Mouse (Mus musculus) hindbrain, embryonic 15.5 days (tissue): ENCODE measurements around the gene Nfkbil1. TPM values are rescaled to one million over a fixed set of nuclear protein-coding genes. Genes with fewer than 3 reads are reported as not detected.

Source experiments
- ATAC-seq: fragments of 200-750 bp; cut with Nextera tagmentation; 2 replicates; pipeline ENCODE4 v1.8.0; 2017; ENCODE audit warnings: low read depth, moderate number of reproducible peaks, moderate TSS enrichment; ENCODE audit not compliant: low FRiP score
- H3K27ac ChIP-seq: fragments of 300-500 bp; sonication (generic); replicated peaks from 2 replicates; pipeline ENCODE4 v1.5.1; 2015; ENCODE audit warnings: mild to moderate bottlenecking, inconsistent platforms
- H3K27me3 ChIP-seq: fragments of 300-500 bp; sonication (generic); 2 replicates; pipeline ENCODE4 v1.6.1; 2015; ENCODE audit warnings: control low read depth, inconsistent platforms
- H3K36me3 ChIP-seq: fragments of 300-500 bp; sonication (generic); 2 replicates; pipeline ENCODE4 v1.6.1; 2015; ENCODE audit warnings: control low read depth, inconsistent platforms
- H3K4me1 ChIP-seq: fragments of 300-500 bp; sonication (generic); replicated peaks from 2 replicates; pipeline ENCODE4 v1.6.1; 2015; ENCODE audit warnings: control low read depth, inconsistent platforms
- H3K4me2 ChIP-seq: fragments of 300-500 bp; sonication (generic); 2 replicates; pipeline ENCODE4 v1.6.1; 2015; ENCODE audit warnings: moderate library complexity, mild to moderate bottlenecking, inconsistent platforms
- H3K4me3 ChIP-seq: fragments of 300-500 bp; sonication (generic); 2 replicates; pipeline ENCODE4 v1.5.1; 2015; ENCODE audit warnings: mild to moderate bottlenecking, inconsistent platforms
- H3K9ac ChIP-seq: fragments of 300-500 bp; sonication (generic); 2 replicates; pipeline ENCODE4 v1.6.1; 2015; ENCODE audit warnings: inconsistent platforms
- H3K9me3 ChIP-seq: fragments of 300-500 bp; sonication (generic); 2 replicates; pipeline ENCODE4 v1.6.1; 2016; ENCODE audit warnings: control low read depth, inconsistent platforms
- WGBS: fragments of 180-500 bp; shearing (Covaris S2); methylation state at CpG from one replicate; pipeline ENCODE4 v1.1.7; 2015; 5-methylcytosine and 5-hydroxymethylcytosine counted together
- polyA plus RNA-seq: library from polyadenylated mRNA; unstranded; fragments of >200 nt; fragmentation: Nextera tagmentation; extraction: Ambion mirVana; gene quantifications from 2 replicates; pipeline ENCODE4 v1.2.1, GENCODE M21; 2015

The Nfkbil1 gene
- polyA plus RNA-seq, 1 experiment from 2014 or later, result 12.0 TPM

DNA sequence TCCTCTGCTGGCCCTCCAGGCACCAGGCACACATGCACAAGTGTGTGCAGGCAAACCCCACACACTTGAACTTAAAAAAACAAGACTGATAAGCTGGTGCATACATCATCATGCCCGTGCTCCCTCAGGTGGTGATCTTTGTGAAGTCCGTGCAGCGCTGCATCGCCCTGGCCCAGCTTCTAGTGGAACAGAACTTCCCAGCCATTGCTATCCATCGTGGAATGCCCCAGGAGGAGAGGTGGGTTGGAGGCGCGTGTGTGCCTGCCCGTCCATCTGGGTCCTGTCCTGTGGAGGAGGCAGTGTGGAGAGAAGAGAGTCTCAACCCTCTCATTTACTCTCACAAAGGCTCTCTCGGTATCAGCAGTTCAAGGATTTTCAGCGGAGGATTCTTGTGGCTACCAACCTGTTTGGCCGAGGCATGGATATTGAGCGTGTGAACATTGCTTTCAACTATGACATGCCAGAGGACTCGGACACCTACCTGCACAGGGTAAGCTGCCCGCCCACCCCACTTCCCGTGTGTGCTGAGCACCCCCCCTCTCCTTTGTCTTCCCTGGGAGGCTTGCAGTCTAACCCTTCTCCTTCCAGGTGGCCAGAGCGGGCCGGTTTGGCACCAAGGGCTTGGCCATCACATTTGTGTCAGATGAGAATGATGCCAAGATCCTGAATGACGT is 17.2 kb upstream of the Nfkbil1 start:
- no peak for ATAC-seq
- H3K27ac ChIP-seq, result no peak overlapping the region
- H3K27me3 ChIP-seq, result no peaks in the 10 kb centered on the region
- no peak overlapping the region for H3K4me2 ChIP-seq
- H3K9me3 ChIP-seq, result no peaks in the 10 kb centered on the region
- H3K4me1 ChIP-seq, result peaks cover under 1% of the 10 kb centered on the region
- no peak overlapping the region for H3K4me3 ChIP-seq
- H3K9ac ChIP-seq, result no peak overlapping the region
- 85% methylated on average over 18 of the region's 18 CpGs for WGBS
- H3K36me3 ChIP-seq, result peaks cover 60% of the 10 kb centered on the region

DNA sequence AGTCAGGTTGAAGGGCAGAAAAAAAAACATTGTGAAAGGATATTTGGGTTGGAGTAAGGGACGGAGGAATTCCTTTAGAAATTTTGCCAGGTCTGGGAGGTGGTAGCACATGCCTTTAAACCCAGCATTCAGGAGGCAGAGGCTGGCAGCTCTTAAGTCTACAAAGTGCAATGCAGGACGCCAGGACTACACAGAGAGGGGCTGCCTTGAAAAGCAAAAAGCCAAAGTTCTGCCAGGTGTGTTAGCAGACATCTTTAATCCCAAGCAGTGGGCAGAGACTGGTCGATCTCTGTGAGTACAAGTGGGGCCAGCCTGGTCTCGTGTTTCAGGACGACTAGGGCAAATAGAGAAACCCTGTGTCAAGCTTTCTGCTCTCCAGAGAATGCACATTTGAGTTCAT is 16.4 kb upstream of the Nfkbil1 start:
- H3K4me1 ChIP-seq, result no peaks in the 10 kb centered on the region
- no peak for ATAC-seq
- WGBS, result 82% methylated on average over 5 of the region's 5 CpGs
- peaks cover 68% of the 10 kb centered on the region for H3K36me3 ChIP-seq
- H3K9me3 ChIP-seq, result no peaks in the 10 kb centered on the region
- no peak overlapping the region for H3K4me3 ChIP-seq
- H3K27me3 ChIP-seq, result no peaks in the 10 kb centered on the region
- H3K9ac ChIP-seq, result no peak overlapping the region
- H3K4me2 ChIP-seq, result no peak overlapping the region
- H3K27ac ChIP-seq, result no peak overlapping the region

DNA sequence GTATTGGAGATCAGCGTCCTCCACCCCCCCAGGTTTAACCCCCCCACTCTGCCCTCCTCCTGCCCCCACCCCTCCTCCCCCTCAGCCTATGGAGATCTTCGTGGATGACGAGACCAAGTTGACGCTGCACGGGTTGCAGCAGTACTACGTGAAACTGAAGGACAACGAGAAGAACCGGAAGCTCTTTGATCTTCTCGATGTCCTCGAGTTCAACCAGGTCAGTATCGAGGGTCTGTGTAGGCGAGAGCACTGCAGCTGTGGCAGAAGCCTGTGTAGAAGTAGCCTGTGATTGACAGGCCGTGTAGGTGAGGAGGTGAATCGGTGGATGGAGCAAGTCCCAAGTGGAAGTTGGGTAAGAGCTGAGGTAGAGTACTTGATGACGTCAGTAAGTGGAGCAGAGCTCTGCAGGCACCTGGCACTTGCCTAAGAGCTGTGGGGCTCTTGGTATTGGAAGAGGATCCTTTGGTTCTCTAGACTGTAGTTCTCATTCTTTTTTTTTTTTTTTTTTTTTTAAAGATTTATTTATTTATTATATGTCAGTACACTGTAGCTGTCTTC is 15.6 kb upstream of the Nfkbil1 start:
- H3K4me1 ChIP-seq, result peaks cover 2% of the 10 kb centered on the region
- H3K27me3 ChIP-seq, result no peaks in the 10 kb centered on the region
- H3K4me3 ChIP-seq, result no peak overlapping the region
- no peak overlapping the region for H3K4me2 ChIP-seq
- H3K27ac ChIP-seq, result no peak overlapping the region
- WGBS, result 85% methylated on average over 15 of the region's 15 CpGs
- no peaks in the 10 kb centered on the region for H3K9me3 ChIP-seq
- peaks cover 75% of the 10 kb centered on the region for H3K36me3 ChIP-seq
- ATAC-seq, result no peak
- H3K9ac ChIP-seq, result no peak overlapping the region

DNA sequence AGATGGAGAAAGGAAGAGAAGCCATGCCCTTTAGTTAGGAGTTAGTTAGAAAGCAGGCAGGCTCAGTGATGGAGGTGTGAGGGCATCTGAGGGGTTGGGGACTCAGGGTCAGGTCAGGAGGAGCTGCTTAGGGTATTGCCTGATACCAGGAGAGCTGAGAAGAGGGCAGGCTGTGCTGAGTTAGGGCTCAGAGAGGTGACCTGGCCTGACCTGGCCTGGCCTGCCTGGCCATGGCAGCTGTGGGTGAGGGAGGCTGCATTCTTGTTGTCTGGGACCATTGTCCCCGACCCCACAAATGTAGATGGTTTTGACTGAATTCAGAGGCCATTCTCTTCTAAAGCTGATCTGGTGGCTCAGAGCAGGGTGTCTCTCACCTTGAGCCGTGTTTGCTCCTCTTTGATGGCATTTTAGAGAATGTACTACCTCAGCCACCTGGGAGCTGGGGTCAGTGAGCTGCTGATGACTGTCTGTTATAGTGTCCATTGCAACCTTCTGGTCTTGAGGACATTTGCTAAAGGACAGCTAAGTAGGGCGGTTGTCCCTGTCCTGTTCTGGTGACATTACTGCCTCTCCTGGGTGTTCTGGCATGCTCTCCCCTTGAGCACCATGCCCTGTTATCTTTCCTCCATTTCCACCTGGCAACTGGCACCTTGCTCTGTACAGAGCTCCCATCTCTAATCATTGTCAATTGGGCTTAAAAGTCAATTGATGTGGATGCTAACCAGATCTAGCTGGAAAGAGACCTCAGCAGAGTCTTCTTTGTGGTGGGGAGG is 14.9 kb upstream of the Nfkbil1 start:
- Histone ChIP-seq H3K4me2 (no peak overlapping the region), H3K27ac (no peak overlapping the region), H3K4me1 (peaks cover 10% of the 10 kb centered on the region), H3K9me3 (no peaks in the 10 kb centered on the region), H3K9ac (no peak overlapping the region), H3K27me3 (no peaks in the 10 kb centered on the region), H3K4me3 (no peak overlapping the region), H3K36me3 (peaks cover 82% of the 10 kb centered on the region)
- 85% methylated on average over 3 of the region's 3 CpGs for WGBS
- ATAC-seq, result no peak

DNA sequence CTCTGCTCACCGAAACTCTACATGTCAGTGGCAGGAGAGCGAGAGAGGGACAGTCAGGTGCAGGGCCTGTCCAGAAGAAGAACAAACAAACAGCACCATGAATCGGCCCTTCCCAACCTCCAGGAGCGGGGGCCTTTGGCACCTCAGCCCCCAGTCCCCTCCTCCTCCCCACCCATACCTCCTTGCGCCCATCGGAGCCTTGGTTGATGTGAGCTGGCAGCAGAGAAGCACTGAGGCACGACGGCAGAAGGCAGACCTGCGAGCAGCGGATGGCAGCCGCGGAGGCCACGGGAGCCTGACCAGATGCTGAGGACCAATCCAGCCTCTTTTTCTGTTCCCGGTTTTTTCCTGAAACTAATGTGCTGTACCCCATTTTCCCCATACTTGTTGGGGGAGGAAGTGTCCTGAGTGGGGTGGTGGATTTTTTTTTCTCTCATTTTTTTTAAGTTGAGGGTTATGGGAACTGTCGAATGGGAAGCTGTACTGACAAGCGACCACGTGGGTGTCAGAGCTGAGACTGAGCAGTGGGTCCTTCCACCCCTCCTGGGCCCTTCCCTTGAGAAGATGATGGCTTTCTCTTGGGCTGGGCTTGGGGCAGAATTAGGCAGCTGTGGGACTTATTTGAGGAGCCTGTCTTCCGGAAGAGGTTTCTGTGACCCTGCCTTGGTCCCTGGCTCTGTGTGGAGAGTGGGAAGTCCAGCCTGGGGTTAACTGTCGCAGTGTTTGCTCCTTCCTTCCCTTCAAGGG is 14.0 kb upstream of the Nfkbil1 start:
- no peak for ATAC-seq
- Histone ChIP-seq H3K9me3 (no peaks in the 10 kb centered on the region), H3K4me3 (no peak overlapping the region), H3K9ac (no peak overlapping the region), H3K27ac (no peak overlapping the region), H3K36me3 (peaks cover 90% of the 10 kb centered on the region), H3K4me1 (peaks cover 19% of the 10 kb centered on the region), H3K4me2 (no peak overlapping the region), H3K27me3 (no peaks in the 10 kb centered on the region)
- 84% methylated on average over 19 of the region's 19 CpGs for WGBS

DNA sequence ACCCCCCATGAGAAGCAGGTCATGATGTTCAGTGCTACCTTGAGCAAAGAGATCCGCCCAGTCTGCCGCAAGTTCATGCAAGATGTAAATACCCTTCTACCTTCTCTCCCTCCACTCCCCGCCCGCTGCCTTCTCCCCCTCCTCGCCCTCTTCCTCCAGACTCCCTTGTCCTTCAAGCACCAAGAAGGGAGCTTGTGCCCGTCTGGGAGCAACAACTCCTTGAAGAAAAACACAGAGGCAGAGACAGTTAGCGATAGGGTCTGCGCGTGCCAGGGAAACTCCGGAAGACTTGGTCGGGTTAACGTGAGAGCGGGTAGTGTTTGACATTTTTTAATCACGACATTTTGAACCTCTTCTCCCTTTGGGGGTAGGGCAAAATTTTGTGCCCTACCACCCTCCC is 13.4 kb upstream of the Nfkbil1 start:
- Histone ChIP-seq H3K36me3 (peaks cover 92% of the 10 kb centered on the region), H3K27ac (no peak overlapping the region), H3K4me2 (no peak overlapping the region), H3K9me3 (no peaks in the 10 kb centered on the region), H3K4me1 (peaks cover 25% of the 10 kb centered on the region), H3K9ac (no peak overlapping the region), H3K27me3 (no peaks in the 10 kb centered on the region), H3K4me3 (no peak overlapping the region)
- ATAC-seq, result no peak
- WGBS, result 92% methylated on average over 14 of the region's 14 CpGs

DNA sequence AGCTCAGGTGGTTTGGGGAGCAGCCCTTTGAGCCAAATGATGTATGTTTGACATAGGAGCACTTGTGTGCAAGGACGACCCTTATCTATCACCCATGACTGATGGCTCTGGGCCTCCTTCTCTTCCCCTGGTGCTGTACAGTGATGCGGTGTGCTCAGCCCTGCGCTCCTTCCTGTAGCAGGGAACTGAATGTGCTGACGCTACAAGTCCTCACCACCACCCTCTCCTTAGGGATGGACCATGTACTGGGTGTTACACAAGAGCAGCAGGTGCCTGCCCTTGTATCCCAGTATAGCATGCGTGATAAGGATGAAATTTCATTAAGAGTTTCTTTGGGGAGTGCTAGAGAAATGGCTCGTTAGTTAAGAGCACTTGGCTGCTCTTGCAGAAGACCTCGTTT is 11.6 kb upstream of the Nfkbil1 start:
- Histone ChIP-seq H3K4me1 (peaks cover 35% of the 10 kb centered on the region), H3K9ac (no peak overlapping the region), H3K4me2 (no peak overlapping the region), H3K27ac (no peak overlapping the region), H3K9me3 (no peaks in the 10 kb centered on the region), H3K36me3 (peaks cover 75% of the 10 kb centered on the region), H3K4me3 (no peak overlapping the region), H3K27me3 (no peaks in the 10 kb centered on the region)
- ATAC-seq, result no peak
- WGBS, result 79% methylated on average over 7 of the region's 7 CpGs

DNA sequence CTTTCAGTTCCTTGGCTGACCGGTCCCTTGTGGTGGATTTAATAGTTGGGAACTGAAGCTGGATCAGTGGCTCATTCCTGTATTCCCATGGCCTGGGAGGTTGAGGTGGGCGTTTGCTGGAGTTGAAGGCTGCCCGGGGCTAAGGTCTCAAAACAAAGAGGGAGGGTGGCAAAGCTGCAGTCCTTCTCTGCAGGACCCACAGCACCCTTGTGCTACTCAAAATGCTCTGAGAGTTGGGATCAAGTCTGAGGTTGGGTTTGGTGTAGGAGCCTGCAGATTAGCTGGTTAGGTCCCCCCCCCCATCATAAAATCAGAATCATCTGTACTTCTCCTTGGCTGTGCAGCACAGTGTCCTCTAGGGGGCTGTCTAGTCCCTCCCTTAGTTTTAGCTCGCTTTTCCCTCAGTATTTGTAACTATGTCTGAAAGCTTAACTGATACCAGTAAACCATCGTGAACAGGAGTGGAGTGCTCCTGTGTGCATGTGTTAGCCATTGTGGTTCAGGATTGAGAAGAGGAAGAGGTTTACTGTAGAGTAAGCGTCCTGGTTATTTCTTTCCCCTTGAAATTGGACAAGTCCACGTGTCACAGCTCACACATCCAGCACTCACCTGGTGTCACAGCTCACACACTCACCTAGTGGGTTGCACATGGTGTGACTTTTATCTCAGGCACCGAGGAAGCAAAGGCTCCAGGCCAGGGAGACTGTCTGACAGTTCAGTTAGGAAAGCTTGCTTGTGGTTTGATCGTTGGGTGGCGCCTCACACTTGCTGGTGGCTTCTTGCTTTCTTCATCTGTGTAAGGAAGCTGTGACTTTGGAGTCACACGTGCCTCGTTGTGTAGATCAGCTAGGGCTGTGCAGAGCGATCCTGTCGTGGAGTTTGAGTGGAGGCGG is 10.4 kb upstream of the Nfkbil1 start:
- Histone ChIP-seq H3K27ac (no peak overlapping the region), H3K4me1 (peaks cover 35% of the 10 kb centered on the region), H3K4me3 (0 out of 2 replicates have a peak overlapping the region, but pooled peaks have one; percentile 10), H3K9ac (peak overlapping the region; percentile 7; the same call in 1 of the 2 replicates), H3K4me2 (peak overlapping the region; percentile 66; the same call in 1 of the 2 replicates), H3K9me3 (no peaks in the 10 kb centered on the region), H3K36me3 (peaks cover 69% of the 10 kb centered on the region), H3K27me3 (no peaks in the 10 kb centered on the region)
- ATAC-seq, result no peak
- WGBS, result 81% methylated on average over 15 of the region's 15 CpGs

DNA sequence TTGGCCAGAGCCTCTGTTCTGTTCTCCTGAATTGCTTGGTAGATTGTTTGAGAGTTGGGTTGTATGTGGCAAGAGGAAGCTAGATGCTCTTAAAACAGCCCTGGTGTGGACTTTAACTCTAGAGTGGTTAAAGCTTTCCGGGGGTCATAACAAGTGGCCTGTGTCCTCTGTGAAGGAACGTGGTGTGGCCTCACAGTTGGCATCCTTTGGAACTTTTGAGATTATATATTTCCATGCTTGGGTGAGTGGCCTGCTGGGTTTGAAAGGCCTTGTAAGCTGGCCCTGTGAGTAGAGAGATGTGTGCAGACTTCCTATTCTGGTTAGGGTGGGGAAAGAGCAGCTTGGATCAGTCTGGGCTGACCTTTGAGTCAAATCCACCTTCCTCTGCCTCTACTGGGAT is 9.4 kb upstream of the Nfkbil1 start:
- Histone ChIP-seq H3K9ac (0 out of 2 replicates have a peak overlapping the region, but pooled peaks have one; percentile 0), H3K36me3 (peaks cover 59% of the 10 kb centered on the region), H3K4me2 (peak overlapping the region; percentile 66), H3K4me1 (peaks cover 44% of the 10 kb centered on the region), H3K27ac (no peak overlapping the region), H3K9me3 (no peaks in the 10 kb centered on the region), H3K27me3 (no peaks in the 10 kb centered on the region), H3K4me3 (0 out of 2 replicates have a peak overlapping the region, but pooled peaks have one; percentile 10)
- no peak for ATAC-seq
- WGBS, result 77% methylated on average over 2 of the region's 2 CpGs

DNA sequence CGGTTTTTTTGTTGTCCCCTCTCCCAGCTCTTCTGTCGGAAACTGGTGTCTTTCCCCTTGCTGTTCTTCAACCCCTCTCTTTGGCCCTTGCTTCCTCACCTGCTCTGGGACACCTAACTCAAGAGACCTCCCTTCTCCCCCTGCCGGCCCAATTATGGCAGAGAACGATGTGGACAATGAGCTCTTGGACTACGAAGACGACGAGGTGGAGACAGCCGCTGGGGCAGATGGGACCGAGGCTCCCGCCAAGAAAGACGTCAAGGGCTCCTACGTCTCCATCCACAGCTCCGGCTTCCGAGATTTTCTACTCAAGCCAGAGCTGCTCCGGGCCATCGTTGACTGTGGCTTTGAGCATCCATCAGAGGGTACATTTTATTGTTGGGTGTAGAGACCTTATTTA is 7.5 kb upstream of the Nfkbil1 start:
- Histone ChIP-seq H3K9me3 (no peaks in the 10 kb centered on the region), H3K36me3 (peaks cover 41% of the 10 kb centered on the region), H3K27ac (peak overlapping the region; percentile 99), H3K9ac (peak overlapping the region; percentile 97), H3K27me3 (no peaks in the 10 kb centered on the region), H3K4me2 (peak overlapping the region; percentile 66), H3K4me3 (peak overlapping the region; percentile 90), H3K4me1 (peaks cover 45% of the 10 kb centered on the region)
- WGBS, result 2% methylated on average over 16 of the region's 16 CpGs
- ATAC-seq, result no peak
